Mouse (Mus musculus): ENCODE results near the gene Efna2. TPM values are rescaled to one million over a fixed set of nuclear protein-coding genes. Genes with fewer than 3 reads are reported as not detected.
A peak's percentile ranks its signal among the peaks of the same experiment; 100 is the strongest.

Efna2 gene
- polyA plus RNA-seq, 1 experiment from 2014 or later = 42.3 TPM

DNA sequence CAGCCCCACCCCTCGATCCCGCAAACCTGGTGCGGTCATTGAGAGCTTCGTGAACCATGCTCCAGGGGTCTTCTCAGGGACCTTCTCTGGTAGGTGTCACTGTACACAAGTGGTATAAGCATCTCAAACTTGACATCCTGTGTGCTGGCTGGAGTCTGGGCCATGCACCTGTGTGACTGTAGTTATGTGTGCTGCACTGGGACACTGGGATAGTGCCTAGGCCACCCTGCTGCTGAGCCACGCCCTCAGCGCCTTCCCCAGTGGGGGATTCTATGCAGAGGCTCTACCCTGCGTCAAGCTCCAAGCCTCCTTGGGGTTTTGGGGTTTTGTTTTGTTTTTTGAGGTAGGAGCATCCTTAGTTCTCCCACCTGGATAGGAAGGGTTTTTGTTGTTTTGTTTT is 24.9 kb upstream of the Efna2 start:
- Histone ChIP-seq H3K4me3 (ENCODE audit: low read depth, low read length) (peak overlapping the region; percentile 4; the same call in 1 of the 2 replicates), H3K9me3 (replicated peaks; ENCODE audit: control insufficient read depth, low read length) (no peaks in the 10 kb centered on the region), H3K4me1 (ENCODE audit: control insufficient read depth, insufficient read depth, low read length) (peaks cover 30% of the 10 kb centered on the region), H3K27me3 (ENCODE audit: control insufficient read depth, insufficient read depth, low read length) (no peaks in the 10 kb centered on the region), H3K9ac (replicated peaks; ENCODE audit: low read length) (no peak overlapping the region), H3K4me2 (ENCODE audit: low read depth, low read length) (no peak overlapping the region), H3K36me3 (replicated peaks; ENCODE audit: control insufficient read depth, insufficient read depth, low read depth, low read length) (peaks cover 48% of the 10 kb centered on the region), H3K27ac (replicated peaks; ENCODE audit: low read depth, low read length) (no peak overlapping the region)
- DNase-seq (ENCODE audit: low spot score) (no peak), ATAC-seq (replicated peaks; ENCODE audit: insufficient number of reproducible peaks, low FRiP score, low TSS enrichment, low read depth) (no peak)
- WGBS = 87% methylated on average over 7 of the region's 7 CpGs

DNA sequence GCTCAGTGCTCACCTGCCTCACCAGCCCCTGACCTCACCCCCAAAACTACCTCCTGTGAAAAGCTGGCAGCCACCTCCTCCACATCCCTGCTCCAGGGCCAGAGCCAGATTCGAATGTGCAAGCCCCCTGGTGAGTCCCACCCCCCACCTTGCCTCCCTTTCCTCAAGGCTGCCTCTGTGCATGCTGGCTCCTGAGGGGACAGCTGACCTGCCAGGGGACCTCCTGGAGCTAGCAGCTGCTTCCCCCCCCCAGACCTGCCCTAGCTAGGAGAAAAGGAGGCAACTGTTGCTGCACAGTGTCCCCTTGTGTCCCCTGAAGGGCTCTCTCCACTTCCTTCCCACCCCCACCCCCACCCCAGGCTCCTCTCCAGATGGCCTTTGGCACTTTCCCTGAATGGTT is 24.0 kb upstream of the Efna2 start:
- Histone ChIP-seq H3K27ac (replicated peaks; ENCODE audit: low read depth, low read length) (no peak overlapping the region), H3K9ac (replicated peaks; ENCODE audit: low read length) (peak overlapping the region; percentile 5; the same call in 1 of the 2 replicates), H3K4me1 (ENCODE audit: control insufficient read depth, insufficient read depth, low read length) (peaks cover 30% of the 10 kb centered on the region), H3K9me3 (replicated peaks; ENCODE audit: control insufficient read depth, low read length) (no peaks in the 10 kb centered on the region), H3K27me3 (ENCODE audit: control insufficient read depth, insufficient read depth, low read length) (no peaks in the 10 kb centered on the region), H3K4me2 (ENCODE audit: low read depth, low read length) (no peak overlapping the region), H3K4me3 (ENCODE audit: low read depth, low read length) (no peak overlapping the region), H3K36me3 (replicated peaks; ENCODE audit: control insufficient read depth, insufficient read depth, low read depth, low read length) (peaks cover 48% of the 10 kb centered on the region)
- DNase-seq (ENCODE audit: low spot score) = no peak
- 18% methylated on average over 1 of the region's 1 CpGs for WGBS
- ATAC-seq (replicated peaks; ENCODE audit: insufficient number of reproducible peaks, low FRiP score, low TSS enrichment, low read depth) = no peak

DNA sequence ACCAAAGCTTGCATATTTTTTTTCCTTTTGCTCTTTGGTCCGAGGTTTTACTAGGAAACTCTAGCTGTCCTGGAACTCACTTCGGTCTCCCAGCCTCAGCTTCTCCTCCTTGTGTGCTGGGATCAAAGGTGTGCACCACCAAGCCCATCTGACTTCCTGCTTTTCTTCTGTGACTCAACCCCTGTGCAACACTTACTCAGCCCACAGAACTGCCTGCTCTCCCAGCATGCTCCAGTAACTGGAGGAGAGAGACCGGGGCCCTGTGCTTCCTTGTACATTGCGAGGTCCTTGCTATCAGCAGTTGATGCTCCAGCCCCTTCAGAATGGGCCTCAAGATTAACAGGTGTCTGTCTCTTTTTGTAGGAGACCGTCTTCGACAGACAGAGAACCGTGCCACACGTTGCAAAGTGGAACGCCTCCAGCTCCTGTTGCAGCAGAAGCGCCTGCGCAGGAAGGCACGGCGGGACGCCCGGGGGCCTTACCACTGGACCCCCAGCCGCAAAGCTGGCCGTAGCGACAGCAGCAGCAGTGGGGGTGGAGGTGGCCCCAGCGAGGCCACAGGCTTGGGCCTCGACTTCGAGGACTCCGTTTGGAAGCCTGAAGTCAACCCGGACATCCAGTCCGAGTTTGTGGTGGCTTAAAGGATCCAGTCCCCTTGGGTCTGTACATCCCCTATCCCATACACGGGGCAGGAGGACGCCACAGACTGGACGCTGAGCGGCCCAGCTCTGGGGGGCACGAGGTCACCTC is 23.1 kb upstream of the Efna2 start:
- H3K4me1 ChIP-seq (ENCODE audit: control insufficient read depth, insufficient read depth, low read length) = peaks cover 32% of the 10 kb centered on the region
- ATAC-seq (replicated peaks; ENCODE audit: insufficient number of reproducible peaks, low FRiP score, low TSS enrichment, low read depth) (no peak), DNase-seq (ENCODE audit: low spot score) (no peak)
- H3K9me3 ChIP-seq (replicated peaks; ENCODE audit: control insufficient read depth, low read length) = no peaks in the 10 kb centered on the region
- H3K4me3 ChIP-seq (ENCODE audit: low read depth, low read length) = no peak overlapping the region; the same call in 1 of the 2 replicates
- H3K27me3 ChIP-seq (ENCODE audit: control insufficient read depth, insufficient read depth, low read length) = no peaks in the 10 kb centered on the region
- H3K9ac ChIP-seq (replicated peaks; ENCODE audit: low read length) = peak overlapping the region; percentile 18; the same call in 1 of the 2 replicates
- H3K36me3 ChIP-seq (replicated peaks; ENCODE audit: control insufficient read depth, insufficient read depth, low read depth, low read length) = peaks cover 48% of the 10 kb centered on the region
- WGBS = 88% methylated on average over 29 of the region's 29 CpGs
- no peak overlapping the region for H3K4me2 ChIP-seq (ENCODE audit: low read depth, low read length)
- H3K27ac ChIP-seq (replicated peaks; ENCODE audit: low read depth, low read length) = peak overlapping the region; percentile 20; the same call in 1 of the 2 replicates

DNA sequence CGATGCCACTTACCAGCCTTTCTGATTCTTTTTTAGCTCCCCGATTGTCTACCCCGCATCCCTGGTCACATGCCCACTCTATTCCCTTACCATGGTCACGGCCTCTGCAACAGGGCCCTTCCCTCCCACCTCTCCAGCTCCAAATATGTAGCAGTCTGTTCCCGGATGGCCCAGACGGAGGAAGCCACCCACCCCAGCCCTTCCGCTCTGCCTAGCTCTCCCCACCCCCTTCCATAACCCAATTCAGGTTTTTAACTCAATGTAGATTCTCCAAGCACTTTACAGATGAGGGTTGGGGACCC is 22.6 kb upstream of the Efna2 start:
- DNase-seq (ENCODE audit: low spot score) = no peak
- Histone ChIP-seq H3K27me3 (ENCODE audit: control insufficient read depth, insufficient read depth, low read length) (no peaks in the 10 kb centered on the region), H3K4me2 (ENCODE audit: low read depth, low read length) (no peak overlapping the region), H3K27ac (replicated peaks; ENCODE audit: low read depth, low read length) (0 out of 2 replicates have a peak overlapping the region, but pooled peaks have one; percentile 22), H3K9me3 (replicated peaks; ENCODE audit: control insufficient read depth, low read length) (no peaks in the 10 kb centered on the region), H3K4me1 (ENCODE audit: control insufficient read depth, insufficient read depth, low read length) (peaks cover 37% of the 10 kb centered on the region), H3K36me3 (replicated peaks; ENCODE audit: control insufficient read depth, insufficient read depth, low read depth, low read length) (peaks cover 44% of the 10 kb centered on the region), H3K9ac (replicated peaks; ENCODE audit: low read length) (0 out of 2 replicates have a peak overlapping the region, but pooled peaks have one; percentile 18), H3K4me3 (ENCODE audit: low read depth, low read length) (no peak overlapping the region)
- ATAC-seq (replicated peaks; ENCODE audit: insufficient number of reproducible peaks, low FRiP score, low TSS enrichment, low read depth) = no peak
- WGBS = 58% methylated on average over 7 of the region's 7 CpGs

DNA sequence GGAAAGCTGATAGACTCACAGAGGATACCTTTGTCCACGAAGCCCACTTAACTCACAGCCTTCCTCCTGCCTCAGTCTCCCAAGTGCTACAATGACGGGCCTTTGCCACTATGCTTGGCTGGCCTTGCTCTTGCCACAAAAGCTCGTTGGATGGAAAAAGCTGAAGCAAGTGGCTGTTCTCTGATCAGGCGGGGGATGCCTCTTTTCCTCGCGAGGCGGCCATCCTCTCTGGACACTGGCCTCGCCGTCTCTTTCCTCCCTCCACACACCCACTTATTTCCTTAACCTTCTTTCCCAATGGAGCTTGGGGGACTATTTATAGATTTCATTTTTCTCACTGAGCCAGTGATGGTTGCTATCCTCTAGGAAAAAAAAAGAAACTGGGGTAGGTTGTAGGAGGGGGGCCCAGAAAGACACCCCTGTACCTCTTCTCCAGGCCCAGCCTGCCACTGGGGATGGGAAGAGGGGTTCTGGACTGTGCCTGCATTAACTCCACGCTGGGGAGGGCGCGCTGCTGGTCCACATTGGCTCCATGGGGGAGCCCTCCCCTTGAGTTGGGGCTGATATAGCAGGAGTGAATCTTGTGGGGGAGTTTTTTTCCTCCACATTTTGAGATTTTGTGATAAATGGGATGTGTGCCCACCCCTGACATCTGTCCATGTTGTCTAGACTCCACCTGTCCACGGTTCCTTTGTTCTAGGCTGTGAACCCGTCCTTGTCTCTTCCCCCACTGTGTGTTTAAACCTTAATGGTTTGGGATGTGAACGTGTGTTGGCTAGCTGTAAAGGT is 21.9 kb upstream of the Efna2 start:
- 61% methylated on average over 15 of the region's 15 CpGs for WGBS
- DNase-seq (ENCODE audit: low spot score) = no peak
- 0 out of 2 replicates have a peak overlapping the region, but pooled peaks have one; percentile 22 for H3K27ac ChIP-seq (replicated peaks; ENCODE audit: low read depth, low read length)
- ATAC-seq (replicated peaks; ENCODE audit: insufficient number of reproducible peaks, low FRiP score, low TSS enrichment, low read depth) = no peak
- H3K36me3 ChIP-seq (replicated peaks; ENCODE audit: control insufficient read depth, insufficient read depth, low read depth, low read length) = peaks cover 44% of the 10 kb centered on the region
- peak overlapping the region; percentile 7; the same call in 1 of the 2 replicates for H3K9ac ChIP-seq (replicated peaks; ENCODE audit: low read length)
- H3K4me3 ChIP-seq (ENCODE audit: low read depth, low read length) = no peak overlapping the region
- no peaks in the 10 kb centered on the region for H3K27me3 ChIP-seq (ENCODE audit: control insufficient read depth, insufficient read depth, low read length)
- no peaks in the 10 kb centered on the region for H3K9me3 ChIP-seq (replicated peaks; ENCODE audit: control insufficient read depth, low read length)
- H3K4me2 ChIP-seq (ENCODE audit: low read depth, low read length) = no peak overlapping the region
- H3K4me1 ChIP-seq (ENCODE audit: control insufficient read depth, insufficient read depth, low read length) = peaks cover 39% of the 10 kb centered on the region

DNA sequence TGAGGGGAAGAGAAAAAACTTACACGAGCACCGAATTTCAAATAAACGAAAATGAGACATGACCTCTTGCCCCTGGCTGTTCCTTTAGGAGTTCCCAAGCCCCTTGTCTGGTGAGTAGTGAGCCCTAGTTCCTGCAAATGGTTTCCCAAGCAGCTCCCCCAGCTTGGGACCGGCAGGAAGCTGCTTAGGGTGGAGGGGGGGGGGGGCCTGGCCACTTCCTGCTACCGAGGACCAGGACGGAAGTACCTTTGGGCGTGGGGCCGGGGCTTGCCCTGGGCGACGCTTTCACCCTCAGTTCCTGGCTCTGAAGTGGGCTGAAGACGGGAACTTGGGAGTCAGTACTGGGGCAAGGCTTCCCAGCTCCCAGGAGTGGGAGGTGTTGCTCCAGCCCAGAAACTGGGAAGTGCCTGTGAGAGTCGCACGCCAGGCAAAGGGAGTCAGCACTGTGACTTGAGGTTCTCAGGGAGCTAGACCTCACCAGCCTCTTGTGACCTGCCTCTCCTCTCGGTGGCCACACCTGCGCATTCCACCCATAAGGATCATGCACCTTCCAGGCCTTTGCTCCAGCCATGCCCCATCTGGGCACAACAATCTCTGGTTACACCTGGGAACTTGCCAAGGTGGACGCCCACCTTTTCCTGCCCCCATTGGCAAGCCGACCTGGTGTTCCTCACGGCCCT is 20.8 kb upstream of the Efna2 start:
- WGBS = 10% methylated on average over 18 of the region's 18 CpGs
- Histone ChIP-seq H3K27me3 (ENCODE audit: control insufficient read depth, insufficient read depth, low read length) (no peaks in the 10 kb centered on the region), H3K4me1 (ENCODE audit: control insufficient read depth, insufficient read depth, low read length) (peaks cover 31% of the 10 kb centered on the region), H3K36me3 (replicated peaks; ENCODE audit: control insufficient read depth, insufficient read depth, low read depth, low read length) (peaks cover 35% of the 10 kb centered on the region), H3K9me3 (replicated peaks; ENCODE audit: control insufficient read depth, low read length) (no peaks in the 10 kb centered on the region), H3K4me2 (ENCODE audit: low read depth, low read length) (no peak overlapping the region; the same call in none of the 2 replicates), H3K4me3 (ENCODE audit: low read depth, low read length) (peak overlapping the region; percentile 29; the same call in 1 of the 2 replicates), H3K9ac (replicated peaks; ENCODE audit: low read length) (peak overlapping the region; percentile 9), H3K27ac (replicated peaks; ENCODE audit: low read depth, low read length) (peak overlapping the region; percentile 11)
- ATAC-seq (replicated peaks; ENCODE audit: insufficient number of reproducible peaks, low FRiP score, low TSS enrichment, low read depth) = 0 out of 2 replicates have a peak, but pooled peaks have one; percentile 0
- DNase-seq (ENCODE audit: low spot score) = peak; percentile 65

DNA sequence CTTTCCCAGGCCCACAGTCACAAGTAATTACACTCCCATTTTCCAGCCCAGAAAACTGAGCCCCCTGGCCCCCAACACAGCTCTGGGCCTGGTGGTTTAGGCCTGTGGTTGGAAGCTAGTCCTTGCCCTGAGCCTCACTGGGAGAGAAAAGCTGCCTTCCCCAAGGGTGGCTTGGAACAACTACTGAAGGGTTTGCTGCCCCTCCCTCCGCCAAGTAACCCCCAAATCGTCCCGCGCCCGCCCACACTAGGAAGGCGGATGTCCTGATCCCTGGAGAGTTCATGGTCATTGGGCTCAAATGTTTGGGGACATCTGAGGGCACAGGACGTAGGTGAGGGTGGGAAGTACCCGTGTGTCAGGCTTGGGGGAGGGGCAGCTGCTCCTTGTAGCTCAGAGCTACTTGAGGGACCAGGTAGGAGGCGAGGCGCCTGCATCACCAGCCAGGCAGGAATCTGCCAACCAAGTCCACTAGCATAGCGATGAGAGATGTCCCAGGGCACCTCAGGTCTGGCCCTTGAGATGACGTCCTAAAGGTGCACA is 20.2 kb upstream of the Efna2 start:
- no peaks in the 10 kb centered on the region for H3K27me3 ChIP-seq (ENCODE audit: control insufficient read depth, insufficient read depth, low read length)
- peaks cover 31% of the 10 kb centered on the region for H3K4me1 ChIP-seq (ENCODE audit: control insufficient read depth, insufficient read depth, low read length)
- 0 out of 2 replicates have a peak, but pooled peaks have one; percentile 10 for ATAC-seq (replicated peaks; ENCODE audit: insufficient number of reproducible peaks, low FRiP score, low TSS enrichment, low read depth)
- no peaks in the 10 kb centered on the region for H3K9me3 ChIP-seq (replicated peaks; ENCODE audit: control insufficient read depth, low read length)
- peak overlapping the region; percentile 11 for H3K27ac ChIP-seq (replicated peaks; ENCODE audit: low read depth, low read length)
- WGBS = 6% methylated on average over 12 of the region's 12 CpGs
- H3K9ac ChIP-seq (replicated peaks; ENCODE audit: low read length) = 0 out of 2 replicates have a peak overlapping the region, but pooled peaks have one; percentile 30
- peak overlapping the region; percentile 57 for H3K4me2 ChIP-seq (ENCODE audit: low read depth, low read length)
- peak; percentile 60 for DNase-seq (ENCODE audit: low spot score)
- peak overlapping the region; percentile 29 for H3K4me3 ChIP-seq (ENCODE audit: low read depth, low read length)
- peaks cover 29% of the 10 kb centered on the region for H3K36me3 ChIP-seq (replicated peaks; ENCODE audit: control insufficient read depth, insufficient read depth, low read depth, low read length)

Measured in embryonic facial prominence, embryonic 11.5 days (tissue).